Mouse (Mus musculus) CH12.LX (cell line): ENCODE results near the gene Ssbp3.

Source experiments
- BHLHE40 ChIP-seq: IDR thresholded peaks from 2 replicates; pipeline ENCODE4 v1.6.1; 2011; ENCODE audit warnings: mild to moderate bottlenecking, low read depth, low read length, improper control_type of control experiment
- CTCF ChIP-seq, 2 experiments: IDR thresholded peaks in 1 of 2; conservative IDR thresholded peaks in 1 of 2; 2 replicates each; pipeline ENCODE4 v1.5.1; 2011 to 2012; ENCODE audit warnings: low read depth in 2 of 2, low read length in 2 of 2, improper control_type of control experiment in 1 of 2, inconsistent platforms in 1 of 2, mild to moderate bottlenecking in 1 of 2, moderate library complexity in 1 of 2
- EP300 ChIP-seq: IDR thresholded peaks from 2 replicates; pipeline ENCODE4 v1.6.1; 2011; ENCODE audit warnings: low read length, improper control_type of control experiment
- HCFC1 ChIP-seq: IDR thresholded peaks from 2 replicates; pipeline ENCODE4 v1.6.1; 2012; ENCODE audit warnings: low read depth, mild to moderate bottlenecking, inconsistent platforms, low read length, improper control_type of control experiment
- MAX ChIP-seq: IDR thresholded peaks from 2 replicates; pipeline ENCODE4 v1.6.1; 2011; ENCODE audit warnings: low read length, improper control_type of control experiment
- RCOR1 ChIP-seq: conservative IDR thresholded peaks from 2 replicates; pipeline ENCODE4 v1.6.1; 2012; ENCODE audit warnings: low read depth, mild to moderate bottlenecking, inconsistent platforms, low read length, improper control_type of control experiment
- UBTF ChIP-seq: IDR thresholded peaks from 2 replicates; pipeline ENCODE4 v1.6.1; 2012; ENCODE audit warnings: low read depth, mild to moderate bottlenecking, inconsistent platforms, low read length, improper control_type of control experiment, moderate library complexity

DNA sequence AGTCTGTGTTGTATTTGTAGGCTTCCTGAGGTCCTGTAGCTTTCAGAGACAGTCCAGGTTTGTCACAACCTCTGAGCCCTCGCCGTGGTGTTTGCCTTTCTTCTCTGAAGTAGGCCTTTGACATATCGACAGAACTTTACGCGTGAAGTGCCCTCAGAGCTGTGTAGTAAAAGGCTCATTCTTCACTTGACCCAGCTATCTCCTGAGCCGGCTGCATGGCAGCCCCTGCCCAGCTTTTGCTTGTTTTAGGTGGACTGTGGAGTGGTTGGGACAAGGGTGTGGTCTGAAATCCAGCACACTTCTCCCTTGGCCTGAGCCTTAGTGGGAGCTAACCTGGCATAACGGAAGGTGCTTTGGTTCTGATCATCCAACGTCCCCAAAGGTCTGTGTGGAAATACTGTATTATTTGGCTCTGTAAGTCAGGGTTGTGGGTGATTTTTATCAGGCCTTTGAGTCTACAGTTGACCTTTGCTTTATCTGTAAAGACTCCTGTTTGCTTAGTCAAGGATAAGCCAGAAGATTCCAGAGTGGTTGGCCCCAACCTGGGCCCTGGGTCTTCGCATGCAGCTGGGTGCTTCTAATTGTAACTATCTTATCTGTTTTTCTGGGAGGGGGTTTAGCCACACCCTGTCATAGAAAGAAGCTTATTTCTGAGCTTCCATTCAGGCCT, 23.4 kb downstream of the Ssbp3 start:
- TF ChIP-seq EP300, result no peak
- TF ChIP-seq HCFC1, result no peak
- TF ChIP-seq BHLHE40, result no peak
- no peak for TF ChIP-seq CTCF (conservative IDR thresholded peaks at IDR 0.05 in 1 of 2, IDR thresholded peaks at IDR 0.05 in 1 of 2; ENCODE audit: low read depth in 2 of 2, low read length in 2 of 2)
- no peak for TF ChIP-seq UBTF
- no peak for TF ChIP-seq MAX
- TF ChIP-seq RCOR1, result no peak
